Mouse (Mus musculus): ENCODE data around the gene Dcakd. TPM values are rescaled to one million over a fixed set of nuclear protein-coding genes. Genes with fewer than 3 reads are reported as not detected.

The Dcakd gene
- 10 to 100 TPM; 83.5 to 84.3 TPM for total RNA-seq (2021)

GRCm38 (mm10) chr11:103028176-103028891 is at the start of gene Dcakd, which contains the start of gene Nmt1:
Dcakd (minus strand) TSS chr11:103028333.
Nmt1 (plus strand) TSS chr11:103028190.
- intact Hi-C loops (cut with DNase I), result loop anchor here (5.0 kb wide), 1 partner anchor 239 kb away; the partner anchor contains the start of gene Map3k14
- peak; percentile 92 for DNase-seq (ENCODE audit: low spot score)

- no peak for DNase-seq (ENCODE audit: low spot score)
- intact Hi-C loops (cut with DNase I), result no loop called here
These were observed 48.4 kb upstream of the Dcakd start for GRCm38 (mm10) chr11:103076581-103076980.

- DNase-seq (ENCODE audit: low spot score), result no peak
- intact Hi-C loops (cut with DNase I), result no loop called here
These were observed 47.9 kb upstream of the Dcakd start for GRCm38 (mm10) chr11:103076010-103076409.

GRCm38 (mm10) chr11:103074796-103075323 is 46.7 kb upstream of the Dcakd start:
- DNase-seq (ENCODE audit: low spot score), result no peak
- intact Hi-C loops (cut with DNase I), result no loop called here

GRCm38 (mm10) chr11:103074121-103074650 is 46.1 kb upstream of the Dcakd start:
- intact Hi-C loops (cut with DNase I), result no loop called here

GRCm38 (mm10) chr11:103073671-103074070 is 45.5 kb upstream of the Dcakd start:
- intact Hi-C loops (cut with DNase I), result no loop called here

More at GRCm38 (mm10) chr11:103074121-103074650, 46.1 kb upstream of the Dcakd start:
- DNase-seq (ENCODE audit: low spot score), result no peak

GRCm38 (mm10) chr11:103070322-103070880 is 42.3 kb upstream of the Dcakd start:
- no peak for DNase-seq (ENCODE audit: low spot score)
- intact Hi-C loops (cut with DNase I), result no loop called here

More at GRCm38 (mm10) chr11:103073671-103074070, 45.5 kb upstream of the Dcakd start:
- no peak for DNase-seq (ENCODE audit: low spot score)

GRCm38 (mm10) chr11:103069731-103070130 is 41.6 kb upstream of the Dcakd start:
- DNase-seq (ENCODE audit: low spot score), result no peak

GRCm38 (mm10) chr11:103068884-103069283 is 40.8 kb upstream of the Dcakd start:
- intact Hi-C loops (cut with DNase I), result no loop called here

More at GRCm38 (mm10) chr11:103069731-103070130, 41.6 kb upstream of the Dcakd start:
- intact Hi-C loops (cut with DNase I), result no loop called here

GRCm38 (mm10) chr11:103068272-103068671 is 40.1 kb upstream of the Dcakd start:
- no peak for DNase-seq (ENCODE audit: low spot score)
- intact Hi-C loops (cut with DNase I), result no loop called here

More at GRCm38 (mm10) chr11:103068884-103069283, 40.8 kb upstream of the Dcakd start:
- DNase-seq (ENCODE audit: low spot score), result no peak

- intact Hi-C loops (cut with DNase I), result no loop called here
- peak; percentile 69 for DNase-seq (ENCODE audit: low spot score)
These were observed 39.4 kb upstream of the Dcakd start for GRCm38 (mm10) chr11:103067457-103068001.

- DNase-seq (ENCODE audit: low spot score), result no peak
- intact Hi-C loops (cut with DNase I), result no loop called here
These were observed 38.9 kb upstream of the Dcakd start for GRCm38 (mm10) chr11:103067051-103067361.

GRCm38 (mm10) chr11:103066191-103067050 is 38.3 kb upstream of the Dcakd start:
- no peak for DNase-seq (ENCODE audit: low spot score)
- intact Hi-C loops (cut with DNase I), result no loop called here

- DNase-seq (ENCODE audit: low spot score), result no peak
- intact Hi-C loops (cut with DNase I), result no loop called here
These were observed 30.5 kb upstream of the Dcakd start for GRCm38 (mm10) chr11:103058499-103059085.

- no peak for DNase-seq (ENCODE audit: low spot score)
- intact Hi-C loops (cut with DNase I), result no loop called here
These were observed 28.5 kb upstream of the Dcakd start for GRCm38 (mm10) chr11:103056636-103057035.

GRCm38 (mm10) chr11:103054798-103055197 is 26.7 kb upstream of the Dcakd start:
- intact Hi-C loops (cut with DNase I), result loop anchor here (2.0 kb wide), 1 partner anchor 154 kb away; the partner anchor contains the start of gene Gfap
- DNase-seq (ENCODE audit: low spot score), result no peak

- intact Hi-C loops (cut with DNase I), result loop anchor here (2.0 kb wide), 2 partner anchors 59 to 153 kb away; partner anchors contain the start of gene Gfap
- DNase-seq (ENCODE audit: low spot score), result no peak
These were observed 25.3 kb upstream of the Dcakd start for GRCm38 (mm10) chr11:103053191-103054076.

GRCm38 (mm10) chr11:103052078-103052477 is 23.9 kb upstream of the Dcakd start:
- DNase-seq (ENCODE audit: low spot score), result no peak
- intact Hi-C loops (cut with DNase I), result loop anchor here (2.0 kb wide), 1 partner anchor 57 kb away; no protein-coding TSS in a partner anchor
